Mouse (Mus musculus): Measurements from ENCODE around the gene Thsd7a.

DNA sequence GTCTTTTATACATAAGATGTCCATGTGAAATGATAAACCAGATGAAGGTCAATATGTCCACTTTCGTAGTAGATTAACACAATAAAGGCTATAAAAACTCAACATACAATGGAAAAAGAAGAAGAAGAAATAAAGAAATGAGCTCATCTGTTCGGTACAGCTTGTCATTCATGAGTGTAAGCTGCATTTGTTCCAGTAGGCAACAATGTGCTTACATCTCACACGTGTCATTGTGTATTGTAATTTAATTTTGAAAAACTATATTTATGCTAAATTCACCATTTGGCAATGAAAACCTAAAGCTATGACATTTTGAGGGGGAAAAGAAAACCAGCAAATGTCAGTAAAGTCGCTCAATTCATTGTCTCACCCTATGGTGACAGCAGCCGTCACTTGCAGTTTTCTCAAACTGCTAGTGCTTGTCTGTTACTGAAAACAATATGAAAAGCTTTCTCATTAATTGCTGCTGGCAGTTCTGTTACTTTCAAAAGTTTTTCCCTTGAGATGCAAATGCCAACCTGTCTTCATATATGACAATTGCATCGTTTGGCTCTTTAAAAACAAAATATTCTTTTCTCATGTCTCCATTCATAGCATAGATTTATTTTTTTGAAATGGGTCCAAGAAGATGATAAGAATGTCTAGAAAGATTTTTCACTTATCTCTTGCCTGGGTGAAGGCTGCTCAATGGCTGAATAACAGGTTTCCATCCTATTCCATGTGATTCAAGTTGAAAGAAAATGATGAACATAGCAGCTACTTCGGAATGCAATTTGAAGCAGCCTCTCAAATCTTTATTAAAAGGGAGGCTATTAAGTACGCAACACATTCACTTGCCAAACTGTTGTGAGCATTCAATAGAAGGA, 10.4 kb upstream of the Thsd7a start:
- no peak for TF ChIP-seq POLR2A (IDR thresholded peaks at IDR 0.05; ENCODE audit: extremely low read depth, insufficient read depth, low read length)
- TF ChIP-seq CTCF (IDR thresholded peaks at IDR 0.05; ENCODE audit: low read depth, low read length) = no peak
